Mouse (Mus musculus) urinary bladder, adult 18-20 months (tissue): ENCODE measurements at regions not wholly inside any gene's neighbourhood (a gene's known extent, or its start where the extent isn't known, plus 50 kb on each side); places are given as distances from the start of the nearest gene placed in this dataset.

Experiments
- DNase-seq, 2 experiments: peaks; one replicate each; pipeline ENCODE4 v3.0.0; 2022; ENCODE audit warnings: low spot score in 2 of 2, mixed read lengths in 2 of 2

GRCm38 (mm10) chr9:87346278-87346882 lies 91.0 kb upstream of the Cep162 start:
- DNase-seq: no peak

- DNase-seq: no peak
Observed at GRCm38 (mm10) chr9:87341438-87341837, 86.1 kb upstream of the Cep162 start.

- DNase-seq: no peak
Observed at GRCm38 (mm10) chr9:87326374-87327295, 71.3 kb upstream of the Cep162 start.

GRCm38 (mm10) chr9:87323690-87324089 lies 68.4 kb upstream of the Cep162 start:
- no peak for DNase-seq

- DNase-seq: no peak
Observed at GRCm38 (mm10) chr9:87320758-87321157, 65.4 kb upstream of the Cep162 start.

- no peak for DNase-seq
Observed at GRCm38 (mm10) chr9:87318767-87319166, 63.4 kb upstream of the Cep162 start.

- no peak for DNase-seq
Observed at GRCm38 (mm10) chr9:87310150-87310549, 54.8 kb upstream of the Cep162 start.
